In genomic region chr11:4291639-4292038, GRCm38 (mm10) we compare ENCODE assay signal across 11 mouse cellular contexts. TPM values are rescaled to one million over a fixed set of nuclear protein-coding genes. Genes with fewer than 3 reads are reported as not detected.
DNase-seq lines count a peak whose midpoint lies in the region; ATAC-seq and TF ChIP-seq lines count a peak whose summit lies in the region.
"Had no signal": no experiment of that assay in that cellular context is flagged by ENCODE, and none has a peak within 500 bp of the region (broad histone marks: within the 10 kb centered on the region; RNA-seq: fewer than 3 reads in every experiment).

No protein-coding gene starts in this region.

- peak; percentile 87 for ATAC-seq in hindbrain, embryonic 16.5 days
- no peak for ATAC-seq in liver, postnatal 0 days

- H3K4me1 ChIP-seq in hindbrain, embryonic 16.5 days (ENCODE audit: control insufficient read depth, insufficient read depth, low read depth, low read length) = peaks cover 7% of the 10 kb centered on the region
- H3K4me1 ChIP-seq in hindbrain, embryonic 10.5 days (replicated peaks) = peaks cover 9% of the 10 kb centered on the region
- peaks cover 21% of the 10 kb centered on the region for H3K4me1 ChIP-seq in liver, postnatal 0 days (ENCODE audit: insufficient read depth)

- WGBS in hindbrain, embryonic 16.5 days = 49% methylated on average over 6 of the region's 6 CpGs
- 83% methylated on average over 6 of the region's 6 CpGs for WGBS in hindbrain, embryonic 10.5 days
- 83% methylated on average over 6 of the region's 6 CpGs for WGBS in liver, postnatal 0 days (ENCODE audit: insufficient replicate concordance)

- H3K27ac ChIP-seq in hindbrain, embryonic 16.5 days (ENCODE audit: low read depth, low read length) = no peak overlapping the region
- H3K27ac ChIP-seq in hindbrain, embryonic 10.5 days = no peak overlapping the region
- no peak overlapping the region for H3K27ac ChIP-seq in liver, postnatal 0 days (ENCODE audit: low read depth)
- H3K27ac ChIP-seq: kidney, postnatal 0 days had no signal

- no peak for DNase-seq in hindbrain, embryonic 10.5 days (ENCODE audit: low spot score)
- DNase-seq in brain, embryonic 18.5 days (ENCODE audit: low read depth, low spot score) = peak; percentile 32
- DNase-seq in heart, adult 8-10 months (ENCODE audit: low spot score) = peak; percentile 52
- peak; percentile 70 for DNase-seq in left cerebral cortex, postnatal 4 days
- no peak for DNase-seq in testis, postnatal 14 days (ENCODE audit: low spot score)
- DNase-seq in liver, postnatal 0 days = no peak
- no peak for DNase-seq in urinary bladder, postnatal 25 days (ENCODE audit: low spot score)

- intact Hi-C loops in left cerebral cortex, postnatal 4 days (cut with DNase I) = no loop called here

- no peak overlapping the region for H3K9ac ChIP-seq in hindbrain, embryonic 16.5 days (ENCODE audit: low read depth, low read length)
- H3K9ac ChIP-seq in liver, postnatal 0 days (replicated peaks) = no peak overlapping the region

- no peaks in the 10 kb centered on the region for H3K36me3 ChIP-seq in hindbrain, embryonic 16.5 days (ENCODE audit: control insufficient read depth, insufficient read depth, low read length)
- no peaks in the 10 kb centered on the region for H3K36me3 ChIP-seq in hindbrain, embryonic 10.5 days
- no peaks in the 10 kb centered on the region for H3K36me3 ChIP-seq in liver, postnatal 0 days (replicated peaks; ENCODE audit: insufficient read depth, low read length)

- H3K4me3 ChIP-seq in hindbrain, embryonic 16.5 days (ENCODE audit: low read length) = no peak overlapping the region
- H3K4me3 ChIP-seq in hindbrain, embryonic 10.5 days = no peak overlapping the region
- no peak overlapping the region for H3K4me3 ChIP-seq in liver, postnatal 0 days (ENCODE audit: low read depth, low read length)

- no peak overlapping the region for H3K4me2 ChIP-seq in hindbrain, embryonic 16.5 days (ENCODE audit: low read length)
- H3K4me2 ChIP-seq in liver, postnatal 0 days (ENCODE audit: low read depth, low read length) = no peak overlapping the region

- TF ChIP-seq EP300 in liver, postnatal 0 days (IDR thresholded peaks at IDR 0.05; ENCODE audit: low read depth) = no peak

- no peaks in the 10 kb centered on the region for H3K9me3 ChIP-seq in hindbrain, embryonic 16.5 days (ENCODE audit: control insufficient read depth, low read length)
- H3K9me3 ChIP-seq in hindbrain, embryonic 10.5 days = no peaks in the 10 kb centered on the region
- no peaks in the 10 kb centered on the region for H3K9me3 ChIP-seq in liver, postnatal 0 days (ENCODE audit: low read length)

- no peak for TF ChIP-seq CTCF in liver, postnatal 0 days (IDR thresholded peaks at IDR 0.05; ENCODE audit: low read depth)

- no peaks in the 10 kb centered on the region for H3K27me3 ChIP-seq in hindbrain, embryonic 16.5 days (replicated peaks; ENCODE audit: control insufficient read depth, insufficient read depth, low read length)
- H3K27me3 ChIP-seq in hindbrain, embryonic 10.5 days (ENCODE audit: insufficient read depth, poor library complexity, severe bottlenecking) = peaks cover 5% of the 10 kb centered on the region; the same call in 1 of the 2 replicates
- 0 out of 2 replicates have a peak, but pooled peaks cover 8% of the 10 kb centered on the region for H3K27me3 ChIP-seq in liver, postnatal 0 days (ENCODE audit: insufficient read depth, low read length)

RNA-seq across cellular contexts. Expression of gene Lif, which starts 34.3 kb away (rescaled TPM):
- 0.05 TPM in 1 of 2 replicates, not detected in the other for polyA plus RNA-seq in hindbrain, embryonic 16.5 days (2015; fragmentation: Nextera tagmentation; extraction: Ambion mirVana)
- polyA plus RNA-seq in hindbrain, embryonic 10.5 days (2016; fragmentation: Nextera tagmentation; extraction: Ambion mirVana) = 0.05 and 0.09 TPM in 2 replicates
- 1 to 10 TPM in 1 of 4 experiments, under 1 TPM in 3; 0.19 to 1.3 (median 0.38) TPM for total RNA-seq in heart, adult 8-10 months (2022)
- under 1 TPM; 0.08 TPM for total RNA-seq in left cerebral cortex, postnatal 4 days (2021)
- polyA plus RNA-seq in liver, postnatal 0 days (2015; fragmentation: Nextera tagmentation; extraction: Ambion mirVana) = not detected in 2 replicates

RNA-seq across cellular contexts. Expression of gene Osm, which starts 55.4 kb away (rescaled TPM):
- not detected in 2 replicates for polyA plus RNA-seq in hindbrain, embryonic 16.5 days (2015; fragmentation: Nextera tagmentation; extraction: Ambion mirVana)
- polyA plus RNA-seq in hindbrain, embryonic 10.5 days (2016; fragmentation: Nextera tagmentation; extraction: Ambion mirVana) = 0.09 TPM in 1 of 2 replicates, not detected in the other
- total RNA-seq in heart, adult 8-10 months (2022) = 1 to 10 TPM in 1 of 4 experiments, not detected in 3; 1.6 TPM
- total RNA-seq in left cerebral cortex, postnatal 4 days (2021) = under 1 TPM in 1 of 2 experiments, not detected in 1; 0.30 TPM
- 0.58 and 1.3 TPM in 2 replicates for polyA plus RNA-seq in liver, postnatal 0 days (2015; fragmentation: Nextera tagmentation; extraction: Ambion mirVana)
- polyA plus RNA-seq: embryonic facial prominence, embryonic 11.5 days; stomach, embryonic 14.5 days had no signal

Comparison
In these comparisons a context has a peak if more than half of its experiments do, and no peak if none do; other contexts are left out.
1. DNase-seq: peak in brain, embryonic 18.5 days (single experiment), heart, adult 8-10 months (single experiment) and left cerebral cortex, postnatal 4 days (single experiment); none in hindbrain, embryonic 10.5 days (single experiment), testis, postnatal 14 days (single experiment), liver, postnatal 0 days (single experiment) and urinary bladder, postnatal 25 days (single experiment).